Mouse (Mus musculus) heart, postnatal 0 days (tissue): ENCODE results near the gene Cdc73.

Experiments
- CTCF ChIP-seq: IDR thresholded peaks from 2 replicates; pipeline ENCODE4 v1.5.1; 2016; ENCODE audit warnings: antibody characterized with exemption, control low read depth, low read depth
- EP300 ChIP-seq: IDR thresholded peaks from 2 replicates; pipeline ENCODE4 v1.6.1; 2016; ENCODE audit warnings: antibody characterized with exemption, low read depth

- peak; percentile 73 for TF ChIP-seq CTCF
- TF ChIP-seq EP300, result no peak
Measured at GRCm38 (mm10) chr1:143644221-143644620, 58.5 kb downstream of the Cdc73 start.
